Mouse (Mus musculus) hindbrain, embryonic 14.5 days (tissue): Measurements from ENCODE around the gene Lrch3. TPM values are rescaled to one million over a fixed set of nuclear protein-coding genes. Genes with fewer than 3 reads are reported as not detected.

Experiments
- ATAC-seq: fragments of 200-750 bp; cut with Nextera tagmentation; 2 replicates; pipeline ENCODE4 v1.8.0; 2017; ENCODE audit warnings: moderate number of reproducible peaks, mild to moderate bottlenecking, moderate TSS enrichment, moderate library complexity; ENCODE audit not compliant: low FRiP score
- DNase-seq: peaks from one replicate; pipeline ENCODE4 v3.0.0-alpha.2; 2015; ENCODE audit warnings: low spot score
- H3K27ac ChIP-seq: fragments of 300-500 bp; sonication (generic); 2 replicates; pipeline ENCODE4 v1.5.1; 2014; ENCODE audit warnings: mild to moderate bottlenecking, moderate library complexity
- H3K27me3 ChIP-seq: fragments of 300-500 bp; sonication (generic); 2 replicates; pipeline ENCODE4 v1.6.1; 2014; ENCODE audit warnings: mild to moderate bottlenecking, low read length, mixed read lengths; ENCODE audit not compliant: control insufficient read depth, insufficient read depth
- H3K36me3 ChIP-seq: fragments of 300-500 bp; sonication (generic); replicated peaks from 2 replicates; pipeline ENCODE4 v1.6.1; 2014; ENCODE audit not compliant: control insufficient read depth, insufficient read depth
- H3K4me1 ChIP-seq: fragments of 300-500 bp; sonication (generic); replicated peaks from 2 replicates; pipeline ENCODE4 v1.6.1; 2014; ENCODE audit warnings: antibody characterized with exemption, low read length, mixed read lengths; ENCODE audit not compliant: control insufficient read depth, insufficient read depth
- H3K4me2 ChIP-seq: fragments of 300-500 bp; sonication (generic); replicated peaks from 2 replicates; pipeline ENCODE4 v1.6.1; 2014; ENCODE audit warnings: mild to moderate bottlenecking, moderate library complexity
- H3K4me3 ChIP-seq: fragments of 300-500 bp; sonication (generic); replicated peaks from 2 replicates; pipeline ENCODE4 v1.5.1; 2014; ENCODE audit warnings: mild to moderate bottlenecking, low read length
- H3K9ac ChIP-seq: fragments of 300-500 bp; sonication (generic); 2 replicates; pipeline ENCODE4 v1.6.1; 2014
- H3K9me3 ChIP-seq: fragments of 300-500 bp; sonication (generic); 2 replicates; pipeline ENCODE4 v1.6.1; 2016; ENCODE audit warnings: low read length; ENCODE audit not compliant: control insufficient read depth
- WGBS: fragments of 180-500 bp; shearing (Covaris S2); extraction: QIAGEN DNeasy Blood & Tissue Kit; methylation state at CpG from one replicate; pipeline ENCODE4 v1.1.7; 2014; 5-methylcytosine and 5-hydroxymethylcytosine counted together
- polyA plus RNA-seq: library from polyadenylated mRNA; unstranded; fragments of >200 nt; fragmentation: Nextera tagmentation; extraction: Ambion mirVana; gene quantifications from 2 replicates; pipeline ENCODE4 v1.2.1, GENCODE M21; 2014

Gene Lrch3
- polyA plus RNA-seq, 1 experiment from 2014 or later: 53.0 TPM

- Histone ChIP-seq H3K36me3 (no peaks in the 10 kb centered on the region), H3K9me3 (no peaks in the 10 kb centered on the region), H3K9ac (peak within 1 kb of the TSS; percentile 91), H3K27me3 (no peaks in the 10 kb centered on the region), H3K4me1 (peaks cover 17% of the 10 kb centered on the region), H3K4me3 (peak within 1 kb of the TSS; percentile 89), H3K27ac (peak within 1 kb of the TSS; percentile 86), H3K4me2 (peak within 1 kb of the TSS; percentile 82)
- ATAC-seq (peak; percentile 98), DNase-seq (peak; percentile 95)
- under 1% methylated on average over 74 of the region's 83 CpGs for WGBS
Observed at GRCm38 (mm10) chr16:32877343-32878156, 36.4 kb upstream of the Lrch3 start, which contains the start of the genes Fyttd1 and Rubcn. Fyttd1 (plus strand) TSS chr16:32877500. Rubcn (minus strand) TSS chr16:32877766.

- Histone ChIP-seq H3K27ac (peak overlapping the region; percentile 82), H3K9me3 (no peaks in the 10 kb centered on the region), H3K4me3 (peak overlapping the region; percentile 89), H3K9ac (peak overlapping the region; percentile 91), H3K36me3 (no peaks in the 10 kb centered on the region), H3K4me1 (peaks cover 17% of the 10 kb centered on the region), H3K27me3 (no peaks in the 10 kb centered on the region), H3K4me2 (peak overlapping the region; percentile 82)
- WGBS: under 1% methylated on average over 34 of the region's 34 CpGs
- DNase-seq: no peak
- peak; percentile 32; the same call in 1 of the 2 replicates for ATAC-seq
Observed at GRCm38 (mm10) chr16:32878157-32878598, 35.7 kb upstream of the Lrch3 start.

- H3K36me3 ChIP-seq: peaks cover 3% of the 10 kb centered on the region
- H3K27me3 ChIP-seq: no peaks in the 10 kb centered on the region
- no peak overlapping the region for H3K27ac ChIP-seq
- ATAC-seq (no peak), DNase-seq (no peak)
- peak overlapping the region; percentile 29; the same call in 1 of the 2 replicates for H3K9ac ChIP-seq
- H3K9me3 ChIP-seq: no peaks in the 10 kb centered on the region
- 87% methylated on average over 14 of the region's 14 CpGs for WGBS
- H3K4me1 ChIP-seq: peaks cover 17% of the 10 kb centered on the region
- peak overlapping the region; percentile 89 for H3K4me3 ChIP-seq
- peak overlapping the region; percentile 82 for H3K4me2 ChIP-seq
Observed at GRCm38 (mm10) chr16:32878972-32879926, 34.7 kb upstream of the Lrch3 start.

DNA sequence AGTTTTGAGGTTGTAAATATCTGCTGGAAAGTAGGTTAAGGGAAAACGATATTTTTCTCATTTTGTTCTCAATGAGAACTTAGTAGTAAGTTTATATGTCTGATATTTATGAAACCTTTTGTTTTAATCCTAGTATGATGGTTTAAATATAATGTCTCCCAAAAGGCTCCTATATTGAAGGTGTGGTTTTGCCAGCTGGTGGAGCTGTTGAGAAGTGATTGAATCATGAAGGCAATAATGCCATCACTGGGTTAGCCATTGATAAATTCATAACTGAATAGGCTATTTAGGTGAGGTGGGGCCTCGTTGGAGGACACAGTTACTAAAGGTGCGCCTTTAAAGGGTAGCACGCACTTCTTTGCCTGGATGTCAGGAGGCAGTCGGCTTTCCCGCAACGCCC is 32.4 kb upstream of the Lrch3 start:
- DNase-seq: no peak
- no peaks in the 10 kb centered on the region for H3K27me3 ChIP-seq
- 75% methylated on average over 7 of the region's 7 CpGs for WGBS
- no peak overlapping the region for H3K4me2 ChIP-seq
- H3K9ac ChIP-seq: no peak overlapping the region
- H3K9me3 ChIP-seq: no peaks in the 10 kb centered on the region
- H3K4me1 ChIP-seq: peaks cover 17% of the 10 kb centered on the region
- no peak overlapping the region for H3K27ac ChIP-seq
- peaks cover 20% of the 10 kb centered on the region for H3K36me3 ChIP-seq
- no peak overlapping the region for H3K4me3 ChIP-seq
- no peak for ATAC-seq

DNA sequence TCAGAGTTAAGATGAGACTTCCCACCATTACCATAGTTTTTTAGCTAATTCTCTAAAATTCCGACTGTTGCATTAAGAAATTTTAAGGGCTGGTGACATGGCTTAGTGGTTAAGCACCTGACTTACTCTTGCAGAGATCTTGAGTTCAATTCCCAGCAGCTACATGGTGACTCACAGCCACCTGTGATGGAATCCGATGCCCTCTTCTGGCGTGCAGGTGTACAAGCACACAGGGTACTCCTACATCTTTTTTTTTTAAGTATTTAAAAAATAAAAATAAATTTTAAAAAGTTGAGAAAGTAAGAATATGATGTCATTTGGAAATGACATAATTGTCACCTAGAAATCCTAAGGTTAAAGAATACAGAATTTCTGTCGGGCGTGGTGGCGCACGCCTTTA is 25.9 kb upstream of the Lrch3 start:
- peaks cover 67% of the 10 kb centered on the region for H3K36me3 ChIP-seq
- no peak overlapping the region for H3K4me3 ChIP-seq
- WGBS: 87% methylated on average over 7 of the region's 7 CpGs
- no peak overlapping the region for H3K9ac ChIP-seq
- no peaks in the 10 kb centered on the region for H3K4me1 ChIP-seq
- no peak overlapping the region for H3K4me2 ChIP-seq
- no peaks in the 10 kb centered on the region for H3K27me3 ChIP-seq
- DNase-seq (no peak), ATAC-seq (no peak)
- no peak overlapping the region for H3K27ac ChIP-seq
- no peaks in the 10 kb centered on the region for H3K9me3 ChIP-seq

DNA sequence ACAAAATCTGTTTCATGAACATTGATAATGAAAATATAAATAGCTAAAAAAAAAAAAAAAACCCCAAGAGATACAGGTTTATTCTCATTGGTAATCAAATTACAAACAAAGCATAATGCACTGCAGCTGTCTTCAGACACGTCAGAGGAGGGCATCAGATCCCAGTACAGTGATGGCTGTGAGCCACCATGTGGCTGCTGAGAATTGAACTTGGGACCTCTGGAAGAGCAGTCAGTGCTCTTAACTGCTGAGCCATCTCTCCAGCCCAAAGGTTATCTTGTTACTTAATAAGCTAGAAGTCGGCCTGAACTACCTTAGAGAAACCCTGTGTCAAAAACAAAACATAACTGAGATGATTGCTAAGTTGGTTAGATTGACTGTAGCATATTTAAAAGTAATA is 24.0 kb upstream of the Lrch3 start:
- Histone ChIP-seq H3K4me2 (no peak overlapping the region), H3K9ac (no peak overlapping the region), H3K4me1 (no peaks in the 10 kb centered on the region), H3K4me3 (no peak overlapping the region), H3K27ac (no peak overlapping the region), H3K36me3 (peaks cover 75% of the 10 kb centered on the region), H3K9me3 (no peaks in the 10 kb centered on the region), H3K27me3 (no peaks in the 10 kb centered on the region)
- 69% methylated on average over 2 of the region's 2 CpGs for WGBS
- DNase-seq (no peak), ATAC-seq (no peak)

DNA sequence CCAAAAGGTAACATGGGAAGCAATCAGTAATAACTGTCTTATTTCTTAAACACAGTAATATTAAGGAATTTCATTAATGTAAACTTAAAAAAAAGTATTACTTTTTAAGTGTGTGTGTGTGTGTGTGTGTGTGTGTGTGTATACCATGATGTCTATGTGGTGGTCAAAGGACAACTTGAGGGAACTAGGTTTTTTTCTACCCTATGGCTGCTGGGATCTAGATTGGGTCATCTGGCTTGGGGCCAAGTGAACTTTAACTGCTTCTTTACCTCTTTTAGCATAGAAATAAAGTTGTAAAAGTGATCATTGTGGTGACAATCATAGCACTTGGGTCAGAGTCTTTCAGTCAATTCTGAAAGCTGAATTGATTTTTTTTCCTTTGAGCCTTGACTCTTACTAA is 17.8 kb upstream of the Lrch3 start:
- no peak for ATAC-seq
- H3K9ac ChIP-seq: no peak overlapping the region
- H3K4me1 ChIP-seq: no peaks in the 10 kb centered on the region
- no peak overlapping the region for H3K27ac ChIP-seq
- no peak overlapping the region for H3K4me2 ChIP-seq
- no peaks in the 10 kb centered on the region for H3K27me3 ChIP-seq
- no peak for DNase-seq
- H3K9me3 ChIP-seq: no peaks in the 10 kb centered on the region
- peaks cover 83% of the 10 kb centered on the region for H3K36me3 ChIP-seq
- no peak overlapping the region for H3K4me3 ChIP-seq

GRCm38 (mm10) chr16:32901360-32902050 is 12.4 kb upstream of the Lrch3 start:
- H3K9ac ChIP-seq: no peak overlapping the region
- ATAC-seq (no peak), DNase-seq (no peak)
- 90% methylated on average over 2 of the region's 2 CpGs for WGBS
- H3K4me1 ChIP-seq: no peaks in the 10 kb centered on the region
- H3K9me3 ChIP-seq: no peaks in the 10 kb centered on the region
- no peak overlapping the region for H3K27ac ChIP-seq
- no peak overlapping the region for H3K4me3 ChIP-seq
- no peaks in the 10 kb centered on the region for H3K27me3 ChIP-seq
- H3K36me3 ChIP-seq: peaks cover 75% of the 10 kb centered on the region
- no peak overlapping the region for H3K4me2 ChIP-seq

DNA sequence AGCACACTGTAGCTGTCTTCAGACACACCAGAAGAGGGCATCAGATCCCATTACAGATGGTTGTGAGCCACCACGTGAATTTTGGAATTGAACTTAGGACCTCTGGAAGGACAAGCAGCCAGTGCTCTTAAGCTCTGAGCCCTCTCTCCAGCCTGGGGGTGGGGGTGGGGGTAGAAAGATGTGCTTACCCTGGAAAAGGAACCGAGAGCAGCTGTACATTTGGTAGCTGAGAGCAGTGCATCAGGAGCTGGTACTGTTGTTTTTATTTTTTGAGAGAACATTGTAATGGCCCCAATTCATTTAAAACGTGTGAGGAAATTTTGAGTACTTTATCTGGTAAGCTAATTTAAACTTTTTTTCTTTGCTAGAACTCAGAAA is 11.9 kb upstream of the Lrch3 start:
- Histone ChIP-seq H3K27ac (no peak overlapping the region), H3K9ac (no peak overlapping the region), H3K27me3 (no peaks in the 10 kb centered on the region), H3K4me1 (no peaks in the 10 kb centered on the region), H3K4me2 (no peak overlapping the region), H3K36me3 (peaks cover 79% of the 10 kb centered on the region), H3K9me3 (no peaks in the 10 kb centered on the region), H3K4me3 (no peak overlapping the region)
- no peak for DNase-seq
- ATAC-seq: no peak
- WGBS: 69% methylated on average over 3 of the region's 3 CpGs
